Mouse (Mus musculus): ENCODE data around the gene Arhgef3.

DNA sequence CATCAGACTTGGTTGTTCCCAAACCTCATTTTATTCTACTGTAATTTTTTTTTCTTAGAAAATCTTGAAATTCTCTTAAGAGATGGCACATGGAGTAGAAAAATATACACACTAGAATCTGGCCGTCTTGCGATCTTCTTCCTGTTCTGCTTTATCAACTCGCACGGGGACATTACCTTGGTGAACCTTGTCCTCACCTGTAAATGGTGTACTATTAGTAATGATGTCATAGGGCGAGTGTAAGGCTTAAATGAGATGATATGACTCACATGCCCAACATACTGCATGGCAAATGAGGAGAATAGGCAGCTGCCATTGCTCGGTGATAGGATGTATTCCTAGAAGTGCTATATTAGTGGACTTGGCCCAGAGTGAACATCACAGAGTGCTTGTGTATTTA lies 49.9 kb downstream of the Arhgef3 start:
- TF ChIP-seq CTCF (IDR thresholded peaks at IDR 0.05; ENCODE audit: insufficient read depth, low read length), result no peak
- no peak for TF ChIP-seq POLR2A (IDR thresholded peaks at IDR 0.05; ENCODE audit: borderline replicate concordance, extremely low read depth, low read depth, low read length)

Data from lung, adult 2 months (tissue).